ENCODE assay signal across 9 mouse cellular contexts in the genomic region with DNA sequence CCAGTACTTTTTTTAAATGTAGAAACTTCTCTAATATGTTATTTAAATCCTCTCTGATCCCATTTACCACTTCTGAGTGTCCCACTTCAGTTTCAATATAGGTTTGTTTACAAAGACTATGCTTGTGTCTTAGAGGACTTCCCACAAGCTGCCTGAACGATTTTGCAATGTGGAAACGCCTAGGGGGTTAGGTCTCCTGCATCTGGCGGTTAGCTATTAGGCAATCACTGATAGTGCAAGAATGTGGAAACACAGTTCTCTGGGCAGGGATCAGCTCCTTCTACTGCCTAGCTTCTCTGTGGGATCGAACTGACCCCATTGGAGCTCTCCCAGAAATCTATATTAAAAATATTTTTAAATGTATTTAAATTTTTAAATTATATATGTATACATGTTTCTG. TPM values are rescaled to one million over a fixed set of nuclear protein-coding genes. Genes with fewer than 3 reads are reported as not detected.
DNase-seq lines count a peak whose midpoint lies in the region; ATAC-seq and TF ChIP-seq lines count a peak whose summit lies in the region.
"Had no signal": no experiment of that assay in that cellular context is flagged by ENCODE, and none has a peak within 500 bp of the region (broad histone marks: within the 10 kb centered on the region; RNA-seq: fewer than 3 reads in every experiment).

A gene (minus strand): TSS at position 83 of the 400 bp plus-strand sequence.

- H3K9me3 ChIP-seq in forebrain, embryonic 15.5 days, result no peaks in the 10 kb centered on the region
- H3K9me3 ChIP-seq: heart, embryonic 13.5 days had no signal

- WGBS in cerebellum, adult 2 months, result 73% methylated on average over 4 of the region's 4 CpGs
- WGBS in forebrain, embryonic 15.5 days, result 47% methylated on average over 4 of the region's 4 CpGs

- no peak within 1 kb of the TSS for H3K9ac ChIP-seq in forebrain, embryonic 15.5 days (replicated peaks)
- H3K9ac ChIP-seq: heart, embryonic 13.5 days had no signal

- no peak within 1 kb of the TSS for H3K4me2 ChIP-seq in forebrain, embryonic 15.5 days (replicated peaks)
- H3K4me2 ChIP-seq: heart, embryonic 13.5 days had no signal

- no peaks in the 10 kb centered on the region for H3K27me3 ChIP-seq in cerebellum, adult 2 months (ENCODE audit: control insufficient read depth, insufficient read depth, low read length)
- H3K27me3 ChIP-seq in forebrain, embryonic 15.5 days, result no peaks in the 10 kb centered on the region
- H3K27me3 ChIP-seq: heart, embryonic 13.5 days had no signal

- no peak within 1 kb of the TSS for H3K4me3 ChIP-seq in cerebellum, adult 2 months (replicated peaks; ENCODE audit: insufficient read depth, low read depth, low read length)
- H3K4me3 ChIP-seq in forebrain, embryonic 15.5 days, result no peak within 1 kb of the TSS
- H3K4me3 ChIP-seq: heart, embryonic 13.5 days had no signal

- ATAC-seq in forebrain, embryonic 15.5 days (replicated peaks), result no peak

- no peaks in the 10 kb centered on the region for H3K36me3 ChIP-seq in forebrain, embryonic 15.5 days
- H3K36me3 ChIP-seq: heart, embryonic 13.5 days had no signal

- no peak for TF ChIP-seq POLR2A in cerebellum, adult 2 months (IDR thresholded peaks at IDR 0.05; ENCODE audit: borderline replicate concordance, insufficient read depth, low read length)

- H3K27ac ChIP-seq in cerebellum, adult 2 months (ENCODE audit: insufficient read depth, low read length), result no peak within 1 kb of the TSS
- H3K27ac ChIP-seq in forebrain, embryonic 15.5 days (replicated peaks), result no peak within 1 kb of the TSS
- H3K27ac ChIP-seq: heart, embryonic 13.5 days had no signal

- no peak for TF ChIP-seq CTCF in cerebellum, adult 2 months (IDR thresholded peaks at IDR 0.05; ENCODE audit: borderline replicate concordance, insufficient read depth, low read depth, low read length)

- no peak for DNase-seq in cerebellum, adult 2 months
- no peak for DNase-seq in cerebellum, adult 9-10 months
- peak; percentile 9 for DNase-seq in ZHBTc4 (ENCODE audit: low read depth, low spot score)
- no peak for DNase-seq in layer of hippocampus, adult 8-10 months (ENCODE audit: low spot score in 2 of 2)
- DNase-seq in lung, postnatal 36 days, result peak; percentile 75
- DNase-seq in yolk sac, embryonic 10.5 days (ENCODE audit: low spot score), result no peak
- no peak for DNase-seq in cerebellum, adult 8-10 months

- H3K4me1 ChIP-seq in cerebellum, adult 2 months (ENCODE audit: control insufficient read depth, insufficient read depth, low read length), result no peaks in the 10 kb centered on the region
- no peaks in the 10 kb centered on the region for H3K4me1 ChIP-seq in forebrain, embryonic 15.5 days
- H3K4me1 ChIP-seq: heart, embryonic 13.5 days had no signal

RNA-seq across cellular contexts. Expression of the gene that starts here (rescaled TPM):
- polyA plus RNA-seq in cerebellum, adult 2 months (2012; rRNA removed), result 24.5 and 26.6 TPM in 2 replicates
- polyA plus RNA-seq in forebrain, embryonic 15.5 days (2015; fragmentation: Nextera tagmentation; extraction: Ambion mirVana), result 43.7 and 46.9 TPM in 2 replicates
- 10 to 100 TPM; 67.5 to 79.9 (median 75.7) TPM for total RNA-seq in layer of hippocampus, adult 8-10 months (2022)

Comparison
In these comparisons a context has a peak if more than half of its experiments do, and no peak if none do; other contexts are left out.
1. DNase-seq: peak in ZHBTc4 (single experiment) and lung, postnatal 36 days (single experiment); none in cerebellum, adult 2 months (0 of 2), cerebellum, adult 9-10 months (single experiment), layer of hippocampus, adult 8-10 months (0 of 2), yolk sac, embryonic 10.5 days (single experiment) and cerebellum, adult 8-10 months (single experiment).